Mouse (Mus musculus): Measurements from ENCODE around the gene Olfr1416. TPM values are rescaled to one million over a fixed set of nuclear protein-coding genes. Genes with fewer than 3 reads are reported as not detected.

The Olfr1416 gene
- total RNA-seq (2012; rRNA removed) (not detected in 2 replicates), total RNA-seq (2014; rRNA removed) (not detected in 2 replicates), polyA plus RNA-seq (2012; ENCODE audit: insufficient read length, low read depth) (not detected in 2 replicates)

GRCm38 (mm10) chr1:92485013-92485412 lies at the start of gene Olfr1416:
Olfr1416 (minus strand) TSS chr1:92485113.
- H3K9me3 ChIP-seq (replicated peaks; ENCODE audit: low read length): peaks cover 5% of the 10 kb centered on the region
- H3K79me2 ChIP-seq (replicated peaks; ENCODE audit: control insufficient read depth, extremely low read depth, insufficient read depth, poor library complexity, severe bottlenecking): no peaks in the 10 kb centered on the region
- in situ Hi-C loops (cut with MboI; ENCODE audit: low pct_ligation_motif_present, low pct_unique_long_range_greater_than_20kb, low sequenced_read_pairs): no loop called here
- no peak within 1 kb of the TSS for H3K9ac ChIP-seq (ENCODE audit: insufficient read depth, low read depth)
- H3K27me3 ChIP-seq (replicated peaks): peaks cover 58% of the 10 kb centered on the region
- no peaks in the 10 kb centered on the region for H3K36me3 ChIP-seq (replicated peaks in 1 of 2; ENCODE audit: control insufficient read depth in 1 of 2, insufficient read depth in 1 of 2, low read length in 1 of 2)
- dilution Hi-C loops (cut with MboI; ENCODE audit: extremely low pct_ligation_motif_present, extremely low pct_unique_long_range_greater_than_20kb, low sequenced_read_pairs): no loop called here
- TF ChIP-seq MAX (IDR thresholded peaks at IDR 0.05; ENCODE audit: low read length) (no peak), CHD1 (IDR thresholded peaks at IDR 0.05; ENCODE audit: low read depth, low read length) (no peak), JUND (conservative IDR thresholded peaks at IDR 0.05; ENCODE audit: low read depth, low read length) (no peak), HCFC1 (IDR thresholded peaks at IDR 0.05; ENCODE audit: low read depth, low read length) (no peak), PAX5 (IDR thresholded peaks at IDR 0.05; ENCODE audit: low read length) (no peak), ETS1 (conservative IDR thresholded peaks at IDR 0.05; ENCODE audit: low read depth, low read length) (no peak), RAD21 (IDR thresholded peaks at IDR 0.05; ENCODE audit: low read depth, low read length) (no peak)
- no peak within 1 kb of the TSS for H3K4me2 ChIP-seq (ENCODE audit: insufficient read depth, low read depth, poor library complexity, severe bottlenecking)
- H3K4me3 ChIP-seq (replicated peaks in 1 of 3; ENCODE audit: low read depth in 2 of 3, low read length in 2 of 3, poor library complexity in 1 of 3): no peak within 1 kb of the TSS
- DNase-seq (ENCODE audit: extremely low read depth): no peak
- no peaks in the 10 kb centered on the region for H3K4me1 ChIP-seq (ENCODE audit: control insufficient read depth in 1 of 2, insufficient read depth in 2 of 2)
- no peak within 1 kb of the TSS for H3K27ac ChIP-seq (ENCODE audit: insufficient read depth, low read depth)

- no peaks in the 10 kb centered on the region for H3K79me2 ChIP-seq (replicated peaks; ENCODE audit: control insufficient read depth, extremely low read depth, insufficient read depth, poor library complexity, severe bottlenecking)
- dilution Hi-C loops (cut with MboI; ENCODE audit: extremely low pct_ligation_motif_present, extremely low pct_unique_long_range_greater_than_20kb, low sequenced_read_pairs) (no loop called here), in situ Hi-C loops (cut with MboI; ENCODE audit: low pct_ligation_motif_present, low pct_unique_long_range_greater_than_20kb, low sequenced_read_pairs) (no loop called here)
- H3K4me3 ChIP-seq (replicated peaks in 1 of 3; ENCODE audit: low read depth in 2 of 3, low read length in 2 of 3, poor library complexity in 1 of 3): no peak overlapping the region
- H3K36me3 ChIP-seq (replicated peaks in 1 of 2; ENCODE audit: control insufficient read depth in 1 of 2, insufficient read depth in 1 of 2, low read length in 1 of 2): no peaks in the 10 kb centered on the region
- no peaks in the 10 kb centered on the region for H3K4me1 ChIP-seq (ENCODE audit: control insufficient read depth in 1 of 2, insufficient read depth in 2 of 2)
- H3K4me2 ChIP-seq (ENCODE audit: insufficient read depth, low read depth, poor library complexity, severe bottlenecking): no peak overlapping the region
- TF ChIP-seq BHLHE40 (IDR thresholded peaks at IDR 0.05; ENCODE audit: low read depth, low read length): no peak
- TF ChIP-seq POLR2AphosphoS2 (IDR thresholded peaks at IDR 0.05; ENCODE audit: low read depth, low read length): no peak
- TF ChIP-seq GABPA (IDR thresholded peaks at IDR 0.05; ENCODE audit: insufficient replicate concordance, low read depth, low read length): no peak
- TF ChIP-seq CTCF (conservative IDR thresholded peaks at IDR 0.05 in 1 of 2, IDR thresholded peaks at IDR 0.05 in 1 of 2; ENCODE audit: low read depth in 2 of 2, low read length in 2 of 2): no peak
- no peak for TF ChIP-seq MYC (IDR thresholded peaks at IDR 0.05; ENCODE audit: low read depth, low read length)
- no peak for TF ChIP-seq ETS1 (conservative IDR thresholded peaks at IDR 0.05; ENCODE audit: low read depth, low read length)
- no peak for TF ChIP-seq CHD2 (IDR thresholded peaks at IDR 0.05; ENCODE audit: low read length)
- TF ChIP-seq PAX5 (IDR thresholded peaks at IDR 0.05; ENCODE audit: low read length): no peak
- TF ChIP-seq ZMIZ1 (IDR thresholded peaks at IDR 0.05; ENCODE audit: low read depth, low read length): no peak
- no peak for TF ChIP-seq CHD1 (IDR thresholded peaks at IDR 0.05; ENCODE audit: low read depth, low read length)
- no peak for TF ChIP-seq MAFK (IDR thresholded peaks at IDR 0.05; ENCODE audit: insufficient replicate concordance, low read length)
- TF ChIP-seq IRF4 (IDR thresholded peaks at IDR 0.05; ENCODE audit: low read depth, low read length): no peak
- TF ChIP-seq KAT2A (IDR thresholded peaks at IDR 0.05; ENCODE audit: insufficient replicate concordance, low read length): no peak
- TF ChIP-seq TBP (conservative IDR thresholded peaks at IDR 0.05; ENCODE audit: low read depth, low read length): no peak
- no peak for TF ChIP-seq ZNF384 (IDR thresholded peaks at IDR 0.05; ENCODE audit: low read depth, low read length)
- H3K9me3 ChIP-seq (replicated peaks; ENCODE audit: low read length): no peaks in the 10 kb centered on the region
- no peak for DNase-seq (ENCODE audit: extremely low read depth)
- H3K27ac ChIP-seq (ENCODE audit: insufficient read depth, low read depth): no peak overlapping the region
- peaks cover 58% of the 10 kb centered on the region for H3K27me3 ChIP-seq (replicated peaks)
- H3K9ac ChIP-seq (ENCODE audit: insufficient read depth, low read depth): no peak overlapping the region
Observed at GRCm38 (mm10) chr1:92523764-92524163, 38.9 kb upstream of the Olfr1416 start.

Data from CH12.LX (cell line).